Comparison of ENCODE assay signal across 22 mouse cellular contexts in genomic region chr6:90904143-90904542, GRCm38 (mm10).
"Had no signal": no experiment of that assay in that cellular context is flagged by ENCODE, and none has a peak within 500 bp of the region (broad histone marks: within the 10 kb centered on the region; RNA-seq: fewer than 3 reads in every experiment).

No protein-coding gene starts in this region.

- H3K27me3 ChIP-seq: lung, embryonic 15.5 days; midbrain, embryonic 12.5 days; neural tube, embryonic 13.5 days; neural tube, embryonic 15.5 days had no signal

- DNase-seq: liver, postnatal 0 days; lung, adult 2 months; lung, postnatal 14 days; lung, postnatal 36 days; midbrain, embryonic 14.5 days; retina, postnatal 1 day; right cerebral cortex, adult 18-20 months; right cerebral cortex, postnatal 25 days; right cerebral cortex, postnatal 4 days; spleen, adult 18-20 months; thymus, adult 18-20 months; thymus, postnatal 25 days; thymus, postnatal 4 days had no signal

- H3K9me3 ChIP-seq: liver, embryonic 15.5 days; lung, embryonic 15.5 days; midbrain, embryonic 12.5 days; neural tube, embryonic 13.5 days; neural tube, embryonic 15.5 days had no signal

- H3K4me2 ChIP-seq: liver, embryonic 15.5 days; lung, embryonic 15.5 days; midbrain, embryonic 12.5 days; neural tube, embryonic 13.5 days; neural tube, embryonic 15.5 days had no signal

- H3K36me3 ChIP-seq: liver, embryonic 15.5 days; lung, embryonic 15.5 days; midbrain, embryonic 12.5 days; neural tube, embryonic 13.5 days; neural tube, embryonic 15.5 days had no signal

- H3K4me1 ChIP-seq: liver, embryonic 15.5 days; lung, embryonic 15.5 days had no signal

- H3K4me3 ChIP-seq: liver, embryonic 15.5 days; lung, embryonic 15.5 days; megakaryocyte, embryonic 14.5 days; midbrain, embryonic 12.5 days; neural tube, embryonic 13.5 days; neural tube, embryonic 15.5 days had no signal

- H3K27ac ChIP-seq: liver, embryonic 15.5 days; lung, embryonic 15.5 days; macrophage; midbrain, embryonic 12.5 days; neural tube, embryonic 13.5 days; neural tube, embryonic 15.5 days had no signal

- ATAC-seq: liver, postnatal 0 days; lung, postnatal 0 days; midbrain, embryonic 16.5 days had no signal

- H3K9ac ChIP-seq: liver, embryonic 15.5 days; liver, postnatal 0 days; lung, embryonic 15.5 days; midbrain, embryonic 12.5 days; neural tube, embryonic 13.5 days; neural tube, embryonic 15.5 days had no signal
